Mouse (Mus musculus) cortical plate, adult 2 months (tissue): ENCODE results near the gene Ryr3. TPM values are rescaled to one million over a fixed set of nuclear protein-coding genes. Genes with fewer than 3 reads are reported as not detected.
"Not testable (repeated sequence)": the region's sequence is repeated elsewhere in the genome, so short reads cannot be mapped to it uniquely, and the experiment has no call there.

Source experiments
- H3K27ac ChIP-seq: fragments of 200-500 bp; 2 replicates; pipeline ENCODE4 v1.5.1; 2012; ENCODE audit warnings: low read length, control low read depth, inconsistent platforms; ENCODE audit not compliant: insufficient read depth
- H3K4me1 ChIP-seq: fragments of 200-500 bp; 2 replicates; pipeline ENCODE4 v1.6.1; 2011; ENCODE audit warnings: low read length; ENCODE audit not compliant: control insufficient read depth, insufficient read depth
- H3K4me3 ChIP-seq: fragments of 200-500 bp; 2 replicates; pipeline ENCODE4 v1.5.1; 2011; ENCODE audit warnings: mild to moderate bottlenecking, low read length, control low read depth; ENCODE audit not compliant: insufficient read depth
- CTCF ChIP-seq: fragments of 200-500 bp; IDR thresholded peaks from 2 replicates; pipeline ENCODE4 v1.5.1; 2011; ENCODE audit warnings: mild to moderate bottlenecking, control low read depth, low read length; ENCODE audit not compliant: insufficient read depth; ENCODE audit errors: extremely low read depth
- POLR2A ChIP-seq: fragments of 200-500 bp; IDR thresholded peaks from 2 replicates; pipeline ENCODE4 v1.6.1; 2011; ENCODE audit warnings: mild to moderate bottlenecking, low read length, control low read depth; ENCODE audit not compliant: insufficient read depth; ENCODE audit errors: extremely low read depth
- polyA plus RNA-seq: library from polyadenylated mRNA; depleted of rRNA; stranded (reverse); fragments of >200 nt; gene quantifications from 2 replicates; pipeline ENCODE4 v1.2.3, GENCODE M21; 2012

The Ryr3 gene
- polyA plus RNA-seq, 1 experiment: 23.2 TPM

GRCm38 (mm10) chr2:113116788-113117187 lies 100.1 kb downstream of the Ryr3 start:
- no peak overlapping the region for H3K27ac ChIP-seq
- TF ChIP-seq POLR2A: no peak
- no peak for TF ChIP-seq CTCF
- H3K4me3 ChIP-seq: no peak overlapping the region
- peaks cover 3% of the 10 kb centered on the region; the same call in 1 of the 2 replicates for H3K4me1 ChIP-seq

GRCm38 (mm10) chr2:113115897-113116283 lies 101.0 kb downstream of the Ryr3 start:
- TF ChIP-seq CTCF (no peak), POLR2A (no peak)
- no peak overlapping the region for H3K27ac ChIP-seq
- peaks cover 3% of the 10 kb centered on the region; the same call in 1 of the 2 replicates for H3K4me1 ChIP-seq
- no peak overlapping the region for H3K4me3 ChIP-seq

GRCm38 (mm10) chr2:113115248-113115896 lies 101.5 kb downstream of the Ryr3 start:
- H3K4me1 ChIP-seq: peaks cover 3% of the 10 kb centered on the region; the same call in 1 of the 2 replicates
- TF ChIP-seq CTCF (no peak), POLR2A (no peak)
- no peak overlapping the region for H3K27ac ChIP-seq
- no peak overlapping the region for H3K4me3 ChIP-seq

- Histone ChIP-seq H3K27ac (no peak overlapping the region), H3K4me1 (no peaks in the 10 kb centered on the region; the same call in 1 of the 2 replicates), H3K4me3 (no peak overlapping the region)
- TF ChIP-seq CTCF (no peak), POLR2A (no peak)
Observed at GRCm38 (mm10) chr2:113104609-113105008, 112.3 kb downstream of the Ryr3 start.

GRCm38 (mm10) chr2:113095184-113095583 lies 121.7 kb downstream of the Ryr3 start:
- H3K27ac ChIP-seq: no peak overlapping the region
- H3K4me1 ChIP-seq: no peaks in the 10 kb centered on the region
- TF ChIP-seq CTCF (no peak), POLR2A (no peak)
- no peak overlapping the region for H3K4me3 ChIP-seq

GRCm38 (mm10) chr2:113094088-113094487 lies 122.8 kb downstream of the Ryr3 start:
- TF ChIP-seq POLR2A (no peak), CTCF (no peak)
- H3K4me1 ChIP-seq: no peaks in the 10 kb centered on the region; the same call in 1 of the 2 replicates
- no peak overlapping the region for H3K4me3 ChIP-seq
- no peak overlapping the region for H3K27ac ChIP-seq

- no peak for TF ChIP-seq POLR2A
- TF ChIP-seq CTCF: no peak
- Histone ChIP-seq H3K4me3 (no peak overlapping the region), H3K27ac (no peak overlapping the region), H3K4me1 (no peaks in the 10 kb centered on the region; the same call in 1 of the 2 replicates)
Observed at GRCm38 (mm10) chr2:113092756-113093155, 124.1 kb downstream of the Ryr3 start.

- H3K27ac ChIP-seq, H3K4me1 ChIP-seq, H3K4me3 ChIP-seq: not testable (repeated sequence)
Observed at GRCm38 (mm10) chr2:113091316-113091715, 125.6 kb downstream of the Ryr3 start.

GRCm38 (mm10) chr2:113076396-113076795 lies 140.5 kb downstream of the Ryr3 start:
- no peak overlapping the region for H3K27ac ChIP-seq
- TF ChIP-seq CTCF (no peak), POLR2A (no peak)
- no peaks in the 10 kb centered on the region for H3K4me1 ChIP-seq
- H3K4me3 ChIP-seq: no peak overlapping the region

GRCm38 (mm10) chr2:113059367-113059766 lies 157.5 kb downstream of the Ryr3 start:
- Histone ChIP-seq H3K4me3 (no peak overlapping the region), H3K4me1 (no peaks in the 10 kb centered on the region), H3K27ac (no peak overlapping the region)
- TF ChIP-seq CTCF (no peak), POLR2A (no peak)
